Mouse (Mus musculus) c-Kit-negative CD71-positive TER-119-positive erythroid progenitor cells, embryonic 14.5 days (primary cell): ENCODE results near the gene Gm10662.
"Not testable (repeated sequence)": the region's sequence is repeated elsewhere in the genome, so short reads cannot be mapped to it uniquely, and the experiment has no call there.

Experiments used
- DNase-seq: peaks from one replicate; pipeline ENCODE4 v3.0.0-alpha.2; 2013; ENCODE audit warnings: low read depth, low spot score

Gene Gm10662

GRCm38 (mm10) chr7:23144380-23144779, at the start of gene Gm10662:
Gene Gm10662 (minus strand): TSS chr7:23144480.
- DNase-seq: not testable (repeated sequence)

GRCm38 (mm10) chr7:23163505-23163904, 19.2 kb upstream of the Gm10662 start:
- DNase-seq: not testable (repeated sequence)
